In the genomic region with DNA sequence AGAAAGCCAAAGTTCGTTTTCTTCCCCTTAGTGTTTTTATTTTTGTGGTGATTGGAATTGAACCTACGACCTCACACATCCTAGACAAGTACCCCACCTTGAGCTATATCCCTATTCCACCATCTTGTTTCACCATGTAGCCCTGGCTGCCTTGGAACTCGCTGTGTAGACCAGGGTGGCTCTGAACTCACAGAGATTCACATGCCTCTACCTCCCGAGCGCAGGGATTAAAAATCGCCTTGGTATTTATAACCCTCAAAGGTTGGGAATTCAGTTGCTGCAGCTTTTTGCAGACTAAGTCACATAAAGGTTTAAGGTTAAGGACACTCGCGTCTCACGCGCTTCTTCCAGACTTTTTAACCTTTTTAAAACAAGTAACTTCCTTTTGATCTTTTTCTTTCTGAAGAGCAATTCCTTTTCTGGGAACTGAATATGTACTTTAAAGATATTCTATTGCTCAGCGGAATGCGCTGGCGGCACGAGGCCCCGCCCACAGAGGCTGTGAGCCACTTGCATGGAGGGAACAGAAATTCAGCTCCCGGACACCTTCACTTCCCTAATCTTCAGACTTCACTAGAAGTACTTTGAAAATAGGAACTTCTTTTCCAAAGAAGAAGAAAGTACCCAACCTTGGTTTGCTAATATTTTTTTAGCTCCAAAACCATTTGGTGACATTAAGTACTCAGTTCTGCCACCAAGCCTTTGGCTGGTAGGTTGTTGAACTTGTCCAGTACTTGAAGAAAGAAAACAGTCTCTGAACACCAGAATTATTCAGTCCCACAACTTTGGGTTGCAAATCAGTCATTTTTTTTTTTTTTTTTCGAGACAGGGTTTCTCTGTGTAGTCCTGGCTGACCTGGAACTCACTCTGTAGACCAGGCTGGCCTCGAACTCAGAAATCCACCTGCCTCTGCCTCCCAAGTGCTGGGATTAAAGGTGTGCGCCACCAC, we compare ENCODE assay signal across 9 mouse cellular contexts. TPM values are rescaled to one million over a fixed set of nuclear protein-coding genes. Genes with fewer than 3 reads are reported as not detected.
DNase-seq lines count a peak whose midpoint lies in the region; ATAC-seq lines count a peak whose summit lies in the region.
"Had no signal": no experiment of that assay in that cellular context is flagged by ENCODE, and none has a peak within 500 bp of the region (broad histone marks: within the 10 kb centered on the region; RNA-seq: fewer than 3 reads in every experiment).

No protein-coding gene starts in this region.

- H3K36me3 ChIP-seq in lung, embryonic 16.5 days (ENCODE audit: control insufficient read depth, insufficient read depth, low read length), result no peaks in the 10 kb centered on the region

- 18% methylated on average over 19 of the region's 19 CpGs for WGBS in lung, embryonic 16.5 days

- ATAC-seq in lung, embryonic 16.5 days (ENCODE audit: low read depth), result peak; percentile 13; the same call in 1 of the 2 replicates
- ATAC-seq in neutrophil, adult 5-6 weeks (ENCODE audit: extremely low read depth, insufficient number of reproducible peaks, low FRiP score, poor library complexity, severe bottlenecking), result 0 out of 2 replicates have a peak, but pooled peaks have one; percentile 14
- no peak for ATAC-seq in activated CD4-positive, CD25-positive, alpha-beta regulatory T cell, adult 4 months

- DNase-seq in right cerebral cortex, adult 18-20 months, result peak; percentile 55
- DNase-seq in right cerebral cortex, postnatal 36 days (ENCODE audit: low spot score in 2 of 2), result no peak
- DNase-seq in cerebellum, postnatal 14 days, result peak; percentile 37 to 38
- DNase-seq in heart, adult 18-20 months, result peak; percentile 71 to 82
- peak; percentile 73 for DNase-seq in kidney, adult 9 months

- H3K9me3 ChIP-seq in lung, embryonic 16.5 days (ENCODE audit: control insufficient read depth, low read length), result no peaks in the 10 kb centered on the region

- H3K4me3 ChIP-seq in lung, embryonic 16.5 days (ENCODE audit: low read length), result peak overlapping the region; percentile 92

- H3K9ac ChIP-seq in lung, embryonic 16.5 days (ENCODE audit: low read length), result peak overlapping the region; percentile 57

- H3K4me1 ChIP-seq in lung, embryonic 16.5 days (replicated peaks; ENCODE audit: control insufficient read depth, insufficient read depth, low read length), result peaks cover 12% of the 10 kb centered on the region

- H3K27ac ChIP-seq in lung, embryonic 16.5 days (ENCODE audit: low read length), result peak overlapping the region; percentile 87

- H3K27me3 ChIP-seq in lung, embryonic 16.5 days (ENCODE audit: control insufficient read depth, insufficient read depth, low read depth, low read length), result no peaks in the 10 kb centered on the region

- H3K4me2 ChIP-seq in lung, embryonic 16.5 days (ENCODE audit: low read depth, low read length), result peak overlapping the region; percentile 82

RNA-seq across cellular contexts. Expression of gene Cbl, which starts 0.9 kb away (rescaled TPM):
- 10 to 100 TPM; 18.0 to 18.5 TPM for total RNA-seq in heart, adult 18-20 months (2021)
- polyA plus RNA-seq in lung, embryonic 16.5 days (2015; fragmentation: Nextera tagmentation; extraction: Ambion mirVana), result 15.3 and 15.5 TPM in 2 replicates
- total RNA-seq in neutrophil, adult 5-6 weeks (2017), result 89.2 and 92.0 TPM in 2 replicates
- 10 to 100 TPM; 22.8 to 25.0 TPM for polyA plus RNA-seq in activated CD4-positive, CD25-positive, alpha-beta regulatory T cell, adult 4 months (2017; shearing (Covaris generic))

RNA-seq across cellular contexts. Expression of gene Ccdc153, which starts 5.7 kb away (rescaled TPM):
- total RNA-seq in heart, adult 18-20 months (2021), result 1 to 10 TPM in 1 of 2 experiments, not detected in 1; 1.7 TPM
- 7.3 and 14.3 TPM in 2 replicates for polyA plus RNA-seq in lung, embryonic 16.5 days (2015; fragmentation: Nextera tagmentation; extraction: Ambion mirVana)
- not detected in 2 replicates for total RNA-seq in neutrophil, adult 5-6 weeks (2017)
- not detected for polyA plus RNA-seq in activated CD4-positive, CD25-positive, alpha-beta regulatory T cell, adult 4 months (2017; shearing (Covaris generic))
- total RNA-seq: gastrocnemius, postnatal 36 days had no signal

RNA-seq across cellular contexts. Expression of gene Pdzd3, which starts 16.5 kb away (rescaled TPM):
- 1 to 10 TPM; 4.6 to 5.4 TPM for total RNA-seq in heart, adult 18-20 months (2021)
- 0.11 TPM in 1 of 2 replicates, not detected in the other for polyA plus RNA-seq in lung, embryonic 16.5 days (2015; fragmentation: Nextera tagmentation; extraction: Ambion mirVana)
- total RNA-seq in neutrophil, adult 5-6 weeks (2017), result 1.0 and 1.6 TPM in 2 replicates
- polyA plus RNA-seq in activated CD4-positive, CD25-positive, alpha-beta regulatory T cell, adult 4 months (2017; shearing (Covaris generic)), result under 1 TPM in 1 of 2 experiments, not detected in 1; 0.30 TPM

RNA-seq across cellular contexts. Expression of gene Nlrx1, which starts 33.6 kb away (rescaled TPM):
- 10 to 100 TPM; 21.7 to 25.6 TPM for total RNA-seq in heart, adult 18-20 months (2021)
- polyA plus RNA-seq in lung, embryonic 16.5 days (2015; fragmentation: Nextera tagmentation; extraction: Ambion mirVana), result 9.5 and 10.4 TPM in 2 replicates
- total RNA-seq in neutrophil, adult 5-6 weeks (2017), result 10.3 and 12.6 TPM in 2 replicates
- 1 to 10 TPM; 2.8 to 6.0 TPM for polyA plus RNA-seq in activated CD4-positive, CD25-positive, alpha-beta regulatory T cell, adult 4 months (2017; shearing (Covaris generic))

RNA-seq across cellular contexts. Expression of gene Abcg4, which starts 53.7 kb away (rescaled TPM):
- total RNA-seq in heart, adult 18-20 months (2021), result under 1 TPM; 0.30 to 0.85 TPM
- polyA plus RNA-seq in lung, embryonic 16.5 days (2015; fragmentation: Nextera tagmentation; extraction: Ambion mirVana), result 1.4 and 2.1 TPM in 2 replicates
- total RNA-seq in neutrophil, adult 5-6 weeks (2017), result 1.4 TPM in 1 of 2 replicates, not detected in the other
- not detected for polyA plus RNA-seq in activated CD4-positive, CD25-positive, alpha-beta regulatory T cell, adult 4 months (2017; shearing (Covaris generic))

Comparison
In these comparisons a context has a peak if more than half of its experiments do, and no peak if none do; other contexts are left out.
1. DNase-seq: peak in right cerebral cortex, adult 18-20 months (single experiment), cerebellum, postnatal 14 days (2 of 2), heart, adult 18-20 months (2 of 2) and kidney, adult 9 months (single experiment); none in right cerebral cortex, postnatal 36 days (0 of 2).